Mouse (Mus musculus): ENCODE measurements at regions not wholly inside any gene's neighbourhood (a gene's known extent, or its start where the extent isn't known, plus 50 kb on each side); places are given as distances from the start of the nearest gene placed in this dataset.

DNA sequence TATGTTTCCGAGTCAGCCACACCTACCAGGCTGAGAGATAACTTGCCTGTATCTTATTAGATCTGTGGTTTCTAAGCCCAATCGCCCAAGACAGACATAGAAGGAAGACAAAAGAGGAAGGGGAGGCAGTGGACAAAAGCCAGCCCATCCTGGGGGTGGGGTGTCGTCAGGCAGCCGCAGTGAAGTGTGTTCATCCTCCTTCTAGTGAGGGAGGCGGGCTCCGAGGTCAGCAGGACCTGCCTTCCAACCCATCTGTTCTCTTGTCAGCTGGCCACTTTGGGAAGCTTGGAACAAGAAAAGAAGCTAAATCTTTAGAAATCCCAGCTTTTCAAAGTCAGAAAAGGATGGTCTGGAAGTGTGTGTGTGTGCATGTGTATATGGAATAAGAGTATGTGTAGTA, 228.7 kb upstream of the Kazn start:
- DNase-seq (ENCODE audit: low spot score): no peak

DNA sequence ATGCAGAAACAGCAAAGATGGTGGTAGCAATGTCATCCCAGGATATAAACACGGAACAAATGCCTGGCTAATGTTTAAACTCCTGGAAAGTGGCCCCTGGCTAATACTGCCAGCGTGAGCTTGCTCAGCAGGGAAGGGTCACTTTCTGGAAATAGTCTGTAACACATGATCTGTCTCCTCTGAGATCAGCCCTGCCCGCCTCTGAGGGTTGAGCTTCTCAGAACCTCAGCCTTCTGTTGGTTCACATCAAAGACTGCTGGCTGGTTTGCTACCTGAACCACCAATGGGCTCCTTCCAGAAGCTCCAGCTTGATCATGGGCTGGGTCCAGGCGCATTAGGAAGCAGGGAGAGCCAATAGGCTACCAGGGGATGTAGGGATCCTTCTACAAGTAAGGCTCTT, 226.0 kb upstream of the Kazn start:
- DNase-seq (ENCODE audit: low spot score): no peak

DNA sequence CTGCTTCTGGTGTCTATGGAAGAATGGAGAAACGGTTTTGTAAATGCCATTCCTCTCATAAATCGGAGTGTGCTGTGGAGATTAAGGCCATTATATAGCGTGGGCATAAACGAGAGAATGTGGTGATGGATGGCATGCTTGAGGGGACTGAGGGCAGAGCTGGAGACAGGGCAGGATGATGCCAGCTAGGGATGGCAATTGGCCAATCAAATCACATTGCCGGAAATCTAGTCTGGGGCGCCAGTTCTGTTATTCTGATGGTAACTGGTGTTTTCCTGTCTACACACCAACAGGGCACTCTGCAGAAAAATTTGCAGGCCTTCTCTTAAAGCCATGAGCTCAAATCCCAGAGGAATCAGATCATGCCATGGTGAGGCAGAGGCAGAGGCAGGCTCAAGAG, 224.9 kb upstream of the Kazn start:
- no peak for DNase-seq (ENCODE audit: low spot score)

DNA sequence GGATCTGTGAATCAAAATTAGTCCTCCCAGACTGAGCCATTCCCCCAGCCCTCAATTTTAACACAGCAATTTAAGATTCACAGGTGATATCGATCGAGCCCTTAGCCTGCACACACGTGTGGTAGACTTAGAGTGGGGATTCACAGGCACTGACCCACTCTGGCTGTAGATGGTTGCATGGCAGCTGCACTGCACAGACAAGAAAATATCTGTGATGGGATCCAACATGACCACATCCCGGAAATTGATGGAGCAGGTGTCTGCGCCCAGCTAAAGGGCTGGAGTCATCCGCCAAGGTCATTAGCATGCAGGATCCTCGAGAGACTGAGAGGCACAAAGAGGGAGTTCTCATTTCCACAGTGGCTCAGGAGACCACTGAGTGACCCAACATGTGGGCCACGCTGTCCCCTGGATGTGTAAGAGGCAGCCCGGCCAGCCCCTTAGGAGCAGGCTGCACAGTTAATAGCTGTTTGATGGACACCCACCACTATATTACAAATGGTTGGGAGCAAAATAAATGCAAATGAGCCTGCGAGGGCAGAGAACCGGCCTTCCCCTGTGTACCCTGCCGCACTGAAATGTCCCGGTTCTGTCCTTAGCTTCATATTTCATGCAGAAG, 221.4 kb upstream of the Kazn start:
- no peak for DNase-seq (ENCODE audit: low spot score)

DNA sequence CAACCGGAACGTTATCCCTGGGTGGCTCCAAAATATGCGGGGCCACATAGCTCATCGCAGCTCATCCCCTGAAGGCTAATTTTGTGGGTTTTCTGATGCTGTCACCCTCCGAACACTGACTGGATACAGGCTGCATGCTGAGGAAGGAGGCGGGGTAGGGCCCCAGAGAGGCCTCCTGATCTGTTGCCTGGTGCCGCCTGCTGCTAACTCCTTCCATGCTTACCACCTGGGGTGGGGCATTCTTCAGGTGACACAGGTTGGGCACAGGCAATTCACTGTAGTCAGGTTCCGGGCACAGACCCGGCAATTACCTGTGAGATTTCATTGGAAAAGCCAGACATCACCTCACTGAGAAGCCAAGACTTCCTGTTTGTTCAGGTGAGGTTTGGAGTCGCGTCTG, 213.4 kb upstream of the Kazn start:
- no peak for DNase-seq (ENCODE audit: low spot score)

DNA sequence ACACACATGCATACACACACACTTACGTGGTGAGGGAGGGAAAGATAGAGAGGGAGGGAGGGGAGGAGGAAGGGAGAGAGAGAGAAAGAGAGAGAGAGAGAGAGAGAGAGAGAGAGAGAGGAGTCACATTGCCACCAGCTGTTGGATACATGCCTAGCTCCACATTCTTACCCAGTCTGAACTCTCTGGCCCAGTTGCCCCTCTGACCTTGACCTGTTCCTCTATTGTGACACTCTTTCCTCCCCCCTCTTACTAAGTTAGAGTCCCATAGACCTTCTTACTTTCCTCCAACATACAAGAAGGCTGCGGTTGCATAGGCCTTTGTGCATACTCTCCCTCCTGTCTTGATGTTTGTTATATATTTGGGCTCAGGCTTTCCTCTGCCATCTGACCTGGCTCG, 211.7 kb upstream of the Kazn start:
- no peak for DNase-seq (ENCODE audit: low spot score)

DNA sequence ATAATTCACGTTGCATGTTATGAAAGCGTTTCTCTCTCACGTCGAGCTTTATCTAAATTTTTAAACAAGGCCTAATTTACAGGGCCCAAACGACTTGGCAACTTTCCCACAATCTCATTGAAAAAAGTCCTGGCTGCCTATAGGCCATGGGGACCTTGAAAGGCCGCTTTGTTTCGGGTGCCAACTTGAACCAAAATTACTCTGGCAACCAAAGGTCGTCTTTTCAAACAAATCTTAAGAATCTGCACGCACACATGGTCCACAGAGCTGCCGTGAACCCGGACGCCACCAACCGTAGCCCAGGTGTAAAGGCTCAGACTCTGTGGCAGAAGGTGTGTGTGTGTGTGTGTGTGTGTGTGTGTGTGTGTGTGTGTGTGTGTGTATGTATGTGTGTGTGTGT, 210.5 kb upstream of the Kazn start:
- no peak for DNase-seq (ENCODE audit: low spot score)

DNA sequence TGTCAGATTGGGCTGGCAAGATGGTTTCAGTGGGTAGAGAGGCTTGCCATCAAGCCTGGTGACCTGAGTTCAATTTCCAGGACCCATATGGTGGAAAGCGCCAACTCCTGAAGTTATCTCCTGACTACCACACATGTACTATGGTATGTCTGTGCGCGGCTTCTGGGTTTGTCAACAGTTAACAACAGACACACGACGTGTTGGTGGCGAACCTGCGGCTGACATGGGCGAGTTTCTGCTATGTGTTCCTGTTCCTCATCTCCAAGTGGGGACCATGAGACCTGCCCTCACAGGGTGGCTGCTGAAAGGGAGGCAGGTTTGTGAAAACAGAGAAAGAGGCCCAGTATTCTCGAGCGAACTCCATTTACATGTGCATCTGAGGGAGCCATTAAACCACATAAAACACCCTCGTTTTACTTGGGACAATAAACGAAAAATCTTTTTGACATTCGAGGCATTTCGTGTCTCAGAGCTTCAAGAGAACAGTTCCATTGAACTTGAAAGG, 210.0 kb upstream of the Kazn start:
- no peak for DNase-seq (ENCODE audit: low spot score)

DNA sequence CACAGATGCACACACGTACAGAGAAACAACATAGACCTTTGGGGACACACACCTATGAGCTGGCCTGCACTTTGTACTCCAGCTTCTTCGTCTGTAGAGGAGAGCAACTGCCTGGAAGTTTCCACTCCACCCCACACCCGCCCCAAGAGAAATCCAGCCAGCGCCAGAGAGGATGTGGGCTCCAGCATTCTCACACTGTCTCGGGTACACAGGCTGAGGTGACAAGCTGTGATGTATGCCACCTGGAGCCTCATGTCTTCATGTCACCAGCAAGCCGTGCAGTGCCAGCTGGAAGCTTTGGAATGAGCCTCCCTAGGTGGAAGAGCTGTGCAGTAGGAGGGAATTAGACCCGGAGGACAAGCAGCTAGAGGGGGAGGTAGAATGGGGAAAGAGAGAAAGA, 208.3 kb upstream of the Kazn start:
- no peak for DNase-seq (ENCODE audit: low spot score)

DNA sequence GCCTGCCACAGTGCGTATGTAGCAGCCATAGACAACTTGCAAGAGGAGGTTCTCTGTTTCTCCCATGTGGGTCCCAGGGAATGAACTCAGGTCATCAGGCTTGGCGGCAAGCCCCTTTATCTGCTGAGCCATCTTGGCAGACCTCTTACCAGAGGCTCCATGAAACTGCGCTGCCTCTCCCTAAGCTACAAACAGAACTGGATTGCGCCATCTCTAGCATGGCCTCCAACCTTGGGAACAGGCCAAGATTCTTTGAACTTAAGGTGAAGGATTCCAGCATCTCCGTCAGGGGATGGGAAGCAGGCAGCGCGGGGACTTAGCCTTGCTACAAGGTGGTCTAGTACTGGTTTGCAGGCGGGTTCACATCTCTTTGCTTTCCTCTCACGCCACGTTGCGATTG, 201.8 kb upstream of the Kazn start:
- no peak for DNase-seq (ENCODE audit: low spot score)

DNA sequence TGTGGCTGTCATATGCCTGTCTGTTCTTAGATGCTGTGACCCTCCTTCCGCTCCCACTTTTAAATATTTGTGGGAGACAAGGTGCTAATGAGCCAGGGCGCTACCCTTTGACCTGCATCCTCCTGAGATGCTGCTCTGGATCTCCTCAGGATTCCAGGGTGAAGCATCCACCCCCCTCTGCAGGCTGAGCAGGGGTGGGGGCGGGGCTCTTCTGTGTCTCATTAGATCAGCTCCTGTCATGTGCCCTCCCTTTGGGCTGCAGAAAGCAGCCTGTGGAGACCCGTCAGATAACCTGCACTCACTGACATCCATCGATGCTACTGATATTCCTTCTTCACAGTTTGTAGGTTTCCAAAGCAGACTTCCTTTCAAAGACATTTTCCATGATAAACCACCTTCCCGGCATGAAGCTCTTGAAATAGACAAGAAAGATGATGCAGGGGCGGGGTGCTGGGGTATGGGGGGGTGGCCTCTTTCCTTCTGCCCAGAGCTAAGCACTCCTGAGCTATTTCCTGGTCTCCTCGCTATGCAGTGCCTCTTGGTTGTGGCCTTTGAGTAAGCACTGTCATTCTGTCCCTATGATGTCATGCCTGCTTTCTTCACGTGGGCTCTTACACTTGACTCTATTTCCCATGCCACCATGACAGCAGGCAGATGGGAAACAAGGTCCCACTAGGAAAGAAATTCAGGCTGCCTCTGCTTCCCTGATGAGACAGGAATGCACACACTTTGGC, 200.4 kb upstream of the Kazn start:
- no peak for DNase-seq (ENCODE audit: low spot score)

DNA sequence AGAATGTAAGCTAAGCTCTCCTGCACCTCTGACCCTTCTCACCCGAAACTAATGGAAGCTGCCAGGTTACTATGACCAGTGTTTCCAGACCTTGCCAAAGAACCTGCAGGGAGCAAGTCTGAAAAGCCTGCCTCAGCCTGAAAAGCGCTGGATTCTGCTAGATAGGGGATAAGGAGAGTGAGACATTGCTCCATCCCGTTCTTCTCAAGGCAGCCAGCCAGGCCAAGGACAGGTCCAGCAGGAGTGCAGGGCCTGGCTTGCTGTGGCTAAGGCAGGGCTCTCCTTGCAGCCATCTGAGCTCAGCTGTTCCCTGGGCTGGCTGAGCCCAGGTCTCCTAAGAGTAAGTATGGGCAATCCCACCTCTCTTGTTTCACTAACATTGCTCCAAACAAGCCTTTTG, 185.4 kb upstream of the Kazn start:
- no peak for DNase-seq (ENCODE audit: low spot score)

DNA sequence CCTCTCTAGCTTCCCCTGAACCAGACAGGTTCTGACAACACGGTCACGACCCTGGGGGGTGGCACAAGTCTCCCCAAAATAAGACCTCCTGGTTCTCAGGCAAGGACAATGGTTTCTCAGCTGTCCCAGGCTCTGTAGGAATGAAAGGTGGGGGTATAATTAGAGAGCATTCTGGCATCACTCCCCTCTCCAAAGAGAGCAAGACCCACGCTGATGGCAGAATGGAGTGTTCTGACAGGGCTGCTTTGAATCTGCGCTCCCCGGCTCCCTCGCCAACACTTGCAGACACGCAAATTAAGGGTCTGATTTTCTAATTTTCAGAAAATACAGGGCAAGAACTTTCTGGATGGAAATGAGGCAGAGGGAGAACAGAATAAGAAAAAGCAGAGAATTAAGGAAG, 181.2 kb upstream of the Kazn start:
- DNase-seq (ENCODE audit: low spot score): no peak

DNA sequence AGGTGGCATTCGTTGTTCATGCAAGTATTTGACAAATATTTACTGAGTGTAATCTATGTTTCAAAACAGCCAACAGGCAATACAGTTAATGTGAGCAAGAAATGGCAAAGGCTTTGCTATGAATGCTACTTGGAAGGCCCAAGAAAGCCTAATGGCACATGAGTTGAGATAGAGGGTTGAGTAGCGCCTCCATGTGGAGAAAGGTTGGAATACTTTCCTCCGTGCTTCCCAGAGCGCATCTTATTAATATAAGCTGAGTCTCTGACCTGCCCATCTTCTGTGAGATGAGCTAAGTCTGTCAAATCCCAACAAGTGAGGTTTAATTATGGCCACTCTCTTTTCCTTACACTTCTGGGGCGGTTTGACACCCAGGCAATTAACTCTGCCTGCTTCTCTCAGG, 175.7 kb upstream of the Kazn start:
- DNase-seq (ENCODE audit: low spot score): no peak

DNA sequence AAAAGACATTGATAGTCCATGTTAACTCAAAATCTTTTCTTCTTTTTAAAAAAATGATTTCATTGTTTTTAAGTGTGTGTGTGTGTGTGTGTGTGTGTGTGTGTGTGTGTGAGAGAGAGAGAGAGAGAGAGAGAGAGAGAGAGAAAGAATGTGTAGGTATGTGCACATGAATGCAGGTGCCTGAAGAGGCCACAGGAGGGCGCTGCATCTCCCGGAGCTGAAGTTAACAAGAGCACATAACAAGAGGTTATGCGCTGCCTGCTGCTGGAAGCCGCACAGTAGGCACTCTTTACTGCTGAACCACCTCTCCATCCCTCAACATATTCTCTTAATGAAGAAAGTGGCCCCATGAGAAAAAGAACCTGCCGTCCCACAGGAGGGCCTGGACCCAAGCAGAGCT, 172.6 kb upstream of the Kazn start:
- no peak for DNase-seq (ENCODE audit: low spot score)

DNA sequence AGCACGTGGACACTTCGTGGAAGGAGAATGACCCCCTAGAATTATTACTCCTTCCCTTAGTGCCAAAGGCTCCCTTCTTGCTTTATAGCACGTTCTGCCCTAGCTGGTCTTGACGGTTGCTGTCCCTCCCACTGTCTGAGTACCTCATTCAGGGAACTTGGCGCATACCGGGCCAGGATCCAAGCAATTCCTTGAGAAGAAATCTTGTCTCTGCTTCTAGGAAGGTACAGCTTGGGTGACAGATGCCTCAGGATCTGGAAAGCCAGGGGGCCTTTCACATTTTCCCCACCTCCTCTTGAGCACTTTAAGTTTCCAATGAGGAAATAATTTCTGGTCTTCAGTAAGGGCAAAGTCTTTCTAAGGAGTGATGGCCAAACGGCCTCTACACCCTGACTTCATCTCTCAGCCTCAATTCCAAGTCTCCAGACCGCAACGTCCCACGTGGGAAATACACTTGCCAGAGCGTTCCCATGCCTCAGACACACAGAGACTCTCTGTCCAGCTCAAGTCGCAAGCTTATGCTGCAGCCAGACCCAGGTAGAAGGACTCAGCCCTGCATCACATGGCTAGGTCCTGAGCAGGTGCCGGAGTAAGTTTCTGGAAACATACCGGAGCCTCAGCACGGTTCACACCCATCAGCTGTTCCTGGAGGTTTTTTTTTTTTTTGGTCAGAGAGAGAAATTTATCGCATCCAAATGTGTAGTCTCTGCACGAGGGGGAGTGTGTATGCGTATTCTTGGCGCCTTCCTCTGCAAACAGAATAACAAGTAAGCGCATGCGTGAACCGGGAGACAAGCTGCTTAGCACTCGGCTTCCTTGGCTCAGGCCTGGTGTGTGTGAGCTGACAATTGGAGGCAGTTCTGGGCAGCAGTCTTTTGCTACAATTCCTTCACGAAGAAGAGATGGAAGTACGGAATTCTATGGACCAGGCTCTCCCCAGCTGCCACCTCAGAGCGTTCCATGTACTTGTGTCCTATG, 171.7 kb upstream of the Kazn start:
- no peak for DNase-seq (ENCODE audit: low spot score)

DNA sequence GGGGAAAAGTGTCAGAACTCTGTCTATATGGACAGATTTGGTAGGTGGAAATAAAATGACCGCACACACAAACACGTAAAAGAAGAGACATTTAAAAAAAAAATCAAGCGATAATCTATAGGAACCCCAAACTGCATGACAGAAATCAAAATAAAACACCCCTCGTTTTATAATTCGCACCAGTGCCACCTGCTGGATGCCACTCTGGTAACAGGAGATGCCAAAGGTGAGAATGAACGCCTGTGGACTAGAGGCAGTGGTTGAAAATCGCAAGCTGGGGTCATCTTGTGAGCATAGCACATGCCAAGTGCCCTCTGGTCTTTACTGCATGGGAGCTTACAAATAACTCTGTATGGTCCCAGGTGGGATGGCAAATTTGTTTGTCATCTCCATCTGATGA, 158.7 kb upstream of the Kazn start:
- DNase-seq (ENCODE audit: low spot score): no peak

DNA sequence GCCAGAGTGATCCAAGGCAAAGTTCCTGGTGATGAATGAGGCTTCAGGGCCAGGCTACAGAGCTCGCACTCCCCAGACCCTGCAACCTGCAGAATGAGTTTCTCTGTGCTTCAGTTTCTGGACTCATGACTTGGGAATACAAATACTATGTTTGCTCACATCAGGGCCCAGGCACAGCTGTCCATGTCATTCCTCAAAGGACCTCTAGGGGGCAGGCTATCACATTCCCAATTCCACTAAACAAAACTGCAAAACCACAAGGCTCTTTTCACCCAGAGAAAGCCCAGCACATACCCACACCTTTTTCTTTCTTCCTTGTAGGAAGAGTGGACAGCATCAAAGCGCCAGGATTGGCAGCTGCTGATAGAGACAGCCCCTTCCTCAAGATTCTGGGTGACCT, 153.7 kb upstream of the Kazn start:
- peak; percentile 9 for DNase-seq (ENCODE audit: low spot score)

DNA sequence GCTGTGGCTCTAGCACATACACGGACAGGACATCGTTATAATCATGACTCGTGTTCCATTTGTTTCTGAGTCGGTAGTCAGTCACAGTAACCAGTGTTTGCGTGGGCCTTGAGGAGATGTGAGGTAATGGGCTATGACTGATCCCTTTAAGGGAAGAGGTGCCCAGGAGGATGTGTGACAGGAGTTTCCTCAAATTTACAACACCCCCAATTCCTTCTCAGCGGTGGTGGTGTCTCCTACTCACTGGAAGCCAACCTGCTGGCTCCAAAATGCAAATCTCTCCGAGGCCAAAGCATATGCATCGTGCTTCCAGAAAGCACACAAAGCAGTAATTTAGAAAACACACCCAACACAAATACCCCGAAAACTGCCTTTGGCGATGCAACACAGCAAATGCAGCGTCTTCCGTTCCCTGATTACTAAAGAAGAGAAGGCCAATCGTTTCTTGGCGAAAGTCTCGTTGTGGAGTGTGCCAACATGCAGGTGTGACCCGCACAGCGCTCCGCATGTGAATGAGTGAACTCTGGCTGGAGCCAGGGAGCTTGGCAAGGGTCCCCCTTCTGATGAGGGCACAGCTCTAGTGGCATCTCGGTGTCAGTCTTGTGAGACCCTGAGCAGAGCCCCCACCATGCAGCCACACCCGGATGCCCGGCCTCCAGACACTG, 151.5 kb upstream of the Kazn start:
- DNase-seq (ENCODE audit: low spot score): no peak

DNA sequence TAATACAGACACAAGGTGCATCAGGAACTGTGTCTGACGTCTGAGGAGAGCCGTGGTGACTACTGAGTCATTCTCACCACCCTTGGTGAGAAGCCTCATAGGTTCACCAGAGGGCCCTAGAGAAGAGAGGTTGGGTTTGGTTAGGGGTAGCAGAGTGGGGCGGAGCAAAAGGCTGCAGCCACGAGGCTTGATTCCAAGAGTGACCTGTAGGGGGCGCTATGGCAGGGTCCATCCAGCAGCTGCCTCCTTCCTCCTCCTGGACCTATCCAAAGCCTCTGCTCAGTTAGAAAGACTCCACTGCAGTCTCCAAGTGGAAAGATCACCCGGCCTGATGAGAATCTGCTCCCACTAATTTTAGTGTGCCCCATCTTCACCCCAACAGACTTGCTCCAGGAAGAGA, 149.3 kb upstream of the Kazn start:
- no peak for DNase-seq (ENCODE audit: low spot score)

DNA sequence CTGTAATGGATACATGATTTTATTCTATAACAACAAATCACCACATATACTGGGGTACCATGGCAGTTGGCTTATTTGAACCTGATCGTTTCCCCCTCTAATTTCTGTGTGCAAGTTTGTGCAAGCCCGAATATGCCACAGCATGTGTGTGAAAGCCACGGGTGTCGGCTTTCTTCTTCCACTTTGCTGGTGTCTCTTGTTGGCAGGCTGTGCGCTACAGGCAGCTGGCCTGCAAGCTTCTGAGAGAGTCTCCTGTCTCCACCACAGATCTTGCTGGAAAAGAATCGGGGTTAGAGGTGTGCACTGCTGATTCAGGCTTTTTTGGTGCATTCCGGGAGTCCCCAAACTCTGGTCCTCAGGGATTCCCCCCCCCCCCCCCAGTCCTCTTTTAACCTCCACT, 142.0 kb upstream of the Kazn start:
- DNase-seq (ENCODE audit: low spot score): no peak

DNA sequence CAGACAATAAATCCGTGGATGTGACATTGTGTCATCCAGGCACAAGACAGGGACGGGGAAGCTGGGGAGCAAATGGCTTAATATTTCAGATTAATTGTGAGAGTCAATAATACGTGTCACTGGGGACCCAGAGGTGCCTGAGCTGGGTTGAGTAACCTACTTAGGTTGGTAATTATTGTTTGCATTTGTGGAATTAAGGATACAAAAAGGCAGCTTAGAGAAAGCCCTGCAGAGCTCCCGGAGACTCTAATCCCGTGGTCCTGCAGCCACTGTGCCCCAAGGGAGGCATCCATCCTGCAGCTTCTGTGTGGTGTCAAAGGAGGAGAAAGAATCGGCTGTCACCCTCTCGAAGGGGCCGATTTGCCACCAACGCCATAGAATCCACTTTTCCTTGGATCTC, 139.3 kb upstream of the Kazn start:
- DNase-seq (ENCODE audit: low spot score): no peak
